Mouse (Mus musculus): ENCODE measurements around the gene Dnmbp.

DNA sequence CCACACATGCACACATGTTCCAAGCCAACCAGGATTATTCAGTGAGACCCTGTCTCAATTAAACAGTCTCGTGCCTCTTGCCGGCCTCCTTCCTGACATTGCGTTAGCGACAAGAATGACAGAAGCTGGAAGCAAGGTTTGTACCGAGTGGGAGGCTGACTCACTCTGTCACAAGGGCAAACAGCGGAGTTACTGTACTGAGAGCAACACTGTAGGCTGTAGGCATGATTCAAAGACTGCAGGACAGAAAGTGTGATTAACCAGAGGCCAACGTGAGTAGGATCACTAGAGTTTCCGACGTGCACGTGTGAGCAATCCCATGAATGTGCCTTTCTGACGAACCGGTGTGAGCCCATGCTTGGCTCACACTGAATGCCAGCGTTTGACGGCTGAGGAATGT is 43.5 kb downstream of the Dnmbp start:
- TF ChIP-seq CTCF (IDR thresholded peaks at IDR 0.05; ENCODE audit: low read depth) (no peak), EP300 (IDR thresholded peaks at IDR 0.05; ENCODE audit: low read depth) (no peak)

Data from liver, postnatal 0 days (tissue).